Mouse (Mus musculus): ENCODE data around the gene Pnmt. TPM values are rescaled to one million over a fixed set of nuclear protein-coding genes. Genes with fewer than 3 reads are reported as not detected.
A peak's percentile ranks its signal among the peaks of the same experiment; 100 is the strongest.

Gene Pnmt
- polyA plus RNA-seq, 1 experiment = 1.6 TPM

GRCm38 (mm10) chr11:98360866-98361521, 25.3 kb upstream of the Pnmt start:
- DNase-seq (ENCODE audit: low read depth) = peak; percentile 54
- TF ChIP-seq CTCF (IDR thresholded peaks at IDR 0.05; ENCODE audit: borderline replicate concordance, extremely low read depth, insufficient read depth, insufficient read length) (no peak), POLR2A (IDR thresholded peaks at IDR 0.05; ENCODE audit: borderline replicate concordance, extremely low read depth, insufficient read depth, insufficient read length, poor library complexity, severe bottlenecking) (no peak)

- TF ChIP-seq CTCF (IDR thresholded peaks at IDR 0.05; ENCODE audit: borderline replicate concordance, extremely low read depth, insufficient read depth, insufficient read length) = no peak
- TF ChIP-seq POLR2A (IDR thresholded peaks at IDR 0.05; ENCODE audit: borderline replicate concordance, extremely low read depth, insufficient read depth, insufficient read length, poor library complexity, severe bottlenecking) = no peak
- DNase-seq (ENCODE audit: low read depth) = no peak
Measured at GRCm38 (mm10) chr11:98363817-98364216, 22.4 kb upstream of the Pnmt start.

GRCm38 (mm10) chr11:98364410-98364809, 21.8 kb upstream of the Pnmt start:
- no peak for TF ChIP-seq CTCF (IDR thresholded peaks at IDR 0.05; ENCODE audit: borderline replicate concordance, extremely low read depth, insufficient read depth, insufficient read length)
- no peak for TF ChIP-seq POLR2A (IDR thresholded peaks at IDR 0.05; ENCODE audit: borderline replicate concordance, extremely low read depth, insufficient read depth, insufficient read length, poor library complexity, severe bottlenecking)
- no peak for DNase-seq (ENCODE audit: low read depth)

- TF ChIP-seq POLR2A (IDR thresholded peaks at IDR 0.05; ENCODE audit: borderline replicate concordance, extremely low read depth, insufficient read depth, insufficient read length, poor library complexity, severe bottlenecking) = no peak
- DNase-seq (ENCODE audit: low read depth) = no peak
Measured at GRCm38 (mm10) chr11:98366290-98366689, 20.0 kb upstream of the Pnmt start.

- no peak for DNase-seq (ENCODE audit: low read depth)
- TF ChIP-seq CTCF (IDR thresholded peaks at IDR 0.05; ENCODE audit: borderline replicate concordance, extremely low read depth, insufficient read depth, insufficient read length) (no peak), POLR2A (IDR thresholded peaks at IDR 0.05; ENCODE audit: borderline replicate concordance, extremely low read depth, insufficient read depth, insufficient read length, poor library complexity, severe bottlenecking) (no peak)
Measured at GRCm38 (mm10) chr11:98367171-98367862, 18.9 kb upstream of the Pnmt start.

GRCm38 (mm10) chr11:98367863-98368186, 18.4 kb upstream of the Pnmt start:
- DNase-seq (ENCODE audit: low read depth) = no peak
- no peak for TF ChIP-seq POLR2A (IDR thresholded peaks at IDR 0.05; ENCODE audit: borderline replicate concordance, extremely low read depth, insufficient read depth, insufficient read length, poor library complexity, severe bottlenecking)
- TF ChIP-seq CTCF (IDR thresholded peaks at IDR 0.05; ENCODE audit: borderline replicate concordance, extremely low read depth, insufficient read depth, insufficient read length) = no peak

- TF ChIP-seq POLR2A (IDR thresholded peaks at IDR 0.05; ENCODE audit: borderline replicate concordance, extremely low read depth, insufficient read depth, insufficient read length, poor library complexity, severe bottlenecking) (no peak), CTCF (IDR thresholded peaks at IDR 0.05; ENCODE audit: borderline replicate concordance, extremely low read depth, insufficient read depth, insufficient read length) (no peak)
- DNase-seq (ENCODE audit: low read depth) = peak; percentile 75
Measured at GRCm38 (mm10) chr11:98369337-98369736, 16.9 kb upstream of the Pnmt start.

- DNase-seq (ENCODE audit: low read depth) = no peak
Measured at GRCm38 (mm10) chr11:98370588-98370987, 15.7 kb upstream of the Pnmt start.

GRCm38 (mm10) chr11:98371556-98372240, 14.6 kb upstream of the Pnmt start:
- peak; percentile 87 for DNase-seq (ENCODE audit: low read depth)
- TF ChIP-seq POLR2A (IDR thresholded peaks at IDR 0.05; ENCODE audit: borderline replicate concordance, extremely low read depth, insufficient read depth, insufficient read length, poor library complexity, severe bottlenecking) (no peak), CTCF (IDR thresholded peaks at IDR 0.05; ENCODE audit: borderline replicate concordance, extremely low read depth, insufficient read depth, insufficient read length) (no peak)

More at GRCm38 (mm10) chr11:98370588-98370987, 15.7 kb upstream of the Pnmt start:
- TF ChIP-seq POLR2A (IDR thresholded peaks at IDR 0.05; ENCODE audit: borderline replicate concordance, extremely low read depth, insufficient read depth, insufficient read length, poor library complexity, severe bottlenecking) = no peak
- no peak for TF ChIP-seq CTCF (IDR thresholded peaks at IDR 0.05; ENCODE audit: borderline replicate concordance, extremely low read depth, insufficient read depth, insufficient read length)

- DNase-seq (ENCODE audit: low read depth) = peak; percentile 79
- TF ChIP-seq POLR2A (IDR thresholded peaks at IDR 0.05; ENCODE audit: borderline replicate concordance, extremely low read depth, insufficient read depth, insufficient read length, poor library complexity, severe bottlenecking) (no peak), CTCF (IDR thresholded peaks at IDR 0.05; ENCODE audit: borderline replicate concordance, extremely low read depth, insufficient read depth, insufficient read length) (peak; percentile 90)
Measured at GRCm38 (mm10) chr11:98372406-98372805, 13.8 kb upstream of the Pnmt start.

- DNase-seq (ENCODE audit: low read depth) = no peak
- TF ChIP-seq POLR2A (IDR thresholded peaks at IDR 0.05; ENCODE audit: borderline replicate concordance, extremely low read depth, insufficient read depth, insufficient read length, poor library complexity, severe bottlenecking) (no peak), CTCF (IDR thresholded peaks at IDR 0.05; ENCODE audit: borderline replicate concordance, extremely low read depth, insufficient read depth, insufficient read length) (no peak)
Measured at GRCm38 (mm10) chr11:98373244-98373643, 13.0 kb upstream of the Pnmt start.

Measured in brain, embryonic 14.5 days (tissue).